Mouse (Mus musculus): ENCODE results near the gene Mcpt4.

DNA sequence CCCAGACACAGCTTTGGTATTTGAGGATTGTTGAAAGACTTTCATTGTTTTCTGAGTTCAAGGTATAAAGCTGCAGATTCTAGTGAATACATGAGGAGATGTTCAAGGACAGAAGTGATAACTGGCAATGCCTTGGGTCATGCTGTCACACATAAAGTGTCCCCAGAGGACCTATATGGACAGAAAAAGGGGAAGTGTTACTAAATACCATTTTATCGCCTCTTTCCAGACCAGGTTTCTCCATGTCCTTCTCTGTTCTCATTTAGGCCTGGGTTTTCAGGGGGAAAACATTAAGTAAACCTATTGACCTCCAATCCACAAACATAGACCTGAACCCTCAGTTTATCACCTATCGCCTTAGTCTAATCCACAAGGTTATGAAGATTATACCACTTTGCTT, 48.2 kb downstream of the Mcpt4 start:
- TF ChIP-seq TAL1 (IDR thresholded peaks at IDR 0.05; ENCODE audit: low read length) (no peak), GATA1 (IDR thresholded peaks at IDR 0.05; ENCODE audit: low read length) (no peak)

All from erythroblast, embryonic 14.5 days (primary cell).